Mouse (Mus musculus): ENCODE data around the gene Arid1b.

DNA sequence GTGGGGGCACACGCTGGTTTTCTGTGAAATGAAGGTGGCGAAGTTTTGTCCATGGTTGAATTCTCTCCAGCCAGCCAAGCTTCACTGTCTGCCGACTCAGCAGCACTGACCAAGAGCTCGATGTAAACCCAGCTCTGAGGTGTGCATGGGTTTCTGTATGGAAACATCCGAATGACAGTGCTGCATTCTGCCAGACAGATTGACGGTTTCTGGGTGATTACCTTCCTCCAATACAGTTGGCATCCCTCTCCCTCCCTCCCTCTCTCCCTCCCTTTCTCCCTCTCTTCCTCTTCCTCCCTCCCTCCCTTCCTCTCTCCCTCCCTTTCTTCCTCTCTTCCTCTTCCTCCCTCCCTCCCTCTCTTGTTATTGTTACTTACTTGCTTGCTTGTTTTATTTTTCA, 219.3 kb downstream of the Arid1b start:
- no peak for TF ChIP-seq ZNF384 (IDR thresholded peaks at IDR 0.05; ENCODE audit: low read depth, low read length)
- TF ChIP-seq HCFC1 (IDR thresholded peaks at IDR 0.05; ENCODE audit: borderline replicate concordance, insufficient read depth, low read length): no peak
- TF ChIP-seq CHD2 (IDR thresholded peaks at IDR 0.05; ENCODE audit: low read depth, low read length): no peak

Measured in ES-E14 (cell line).